Mouse (Mus musculus) midbrain, embryonic 15.5 days (tissue): Measurements from ENCODE around the gene Klf3. TPM values are rescaled to one million over a fixed set of nuclear protein-coding genes. Genes with fewer than 3 reads are reported as not detected.
A peak's percentile ranks its signal among the peaks of the same experiment; 100 is the strongest.

Experiments used
- ATAC-seq: fragments of 200-750 bp; cut with Nextera tagmentation; replicated peaks from 2 replicates; pipeline ENCODE4 v1.8.0; 2017; ENCODE audit warnings: moderate TSS enrichment
- H3K27ac ChIP-seq: fragments of 300-500 bp; sonication (generic); 2 replicates; pipeline ENCODE4 v1.5.1; 2015; ENCODE audit warnings: mild to moderate bottlenecking, inconsistent platforms
- H3K27me3 ChIP-seq: fragments of 300-500 bp; sonication (generic); replicated peaks from 2 replicates; pipeline ENCODE4 v1.6.1; 2015; ENCODE audit warnings: inconsistent platforms
- H3K36me3 ChIP-seq: fragments of 300-500 bp; sonication (generic); replicated peaks from 2 replicates; pipeline ENCODE4 v1.6.1; 2015; ENCODE audit warnings: inconsistent platforms
- H3K4me1 ChIP-seq: fragments of 300-500 bp; sonication (generic); 2 replicates; pipeline ENCODE4 v1.6.1; 2015; ENCODE audit warnings: inconsistent platforms
- H3K4me2 ChIP-seq: fragments of 300-500 bp; sonication (generic); 2 replicates; pipeline ENCODE4 v1.6.1; 2015; ENCODE audit warnings: inconsistent platforms, mild to moderate bottlenecking, moderate library complexity
- H3K4me3 ChIP-seq: fragments of 300-500 bp; sonication (generic); 2 replicates; pipeline ENCODE4 v1.5.1; 2015; ENCODE audit warnings: mild to moderate bottlenecking, inconsistent platforms
- H3K9ac ChIP-seq: fragments of 300-500 bp; sonication (generic); 2 replicates; pipeline ENCODE4 v1.6.1; 2015; ENCODE audit warnings: mild to moderate bottlenecking, inconsistent platforms
- H3K9me3 ChIP-seq: fragments of 300-500 bp; sonication (generic); 2 replicates; pipeline ENCODE4 v1.6.1; 2016; ENCODE audit warnings: inconsistent platforms
- WGBS: fragments of 180-500 bp; shearing (Covaris S2); methylation state at CpG from one replicate; pipeline ENCODE4 v1.1.7; 2015; ENCODE audit warnings: mixed read lengths; 5-methylcytosine and 5-hydroxymethylcytosine counted together
- polyA plus RNA-seq: library from polyadenylated mRNA; unstranded; fragments of >200 nt; fragmentation: Nextera tagmentation; extraction: Ambion mirVana; gene quantifications from 2 replicates; pipeline ENCODE4 v1.2.1, GENCODE M21; 2015

Klf3 gene
- polyA plus RNA-seq: 24.6 and 27.7 TPM in 2 replicates

DNA sequence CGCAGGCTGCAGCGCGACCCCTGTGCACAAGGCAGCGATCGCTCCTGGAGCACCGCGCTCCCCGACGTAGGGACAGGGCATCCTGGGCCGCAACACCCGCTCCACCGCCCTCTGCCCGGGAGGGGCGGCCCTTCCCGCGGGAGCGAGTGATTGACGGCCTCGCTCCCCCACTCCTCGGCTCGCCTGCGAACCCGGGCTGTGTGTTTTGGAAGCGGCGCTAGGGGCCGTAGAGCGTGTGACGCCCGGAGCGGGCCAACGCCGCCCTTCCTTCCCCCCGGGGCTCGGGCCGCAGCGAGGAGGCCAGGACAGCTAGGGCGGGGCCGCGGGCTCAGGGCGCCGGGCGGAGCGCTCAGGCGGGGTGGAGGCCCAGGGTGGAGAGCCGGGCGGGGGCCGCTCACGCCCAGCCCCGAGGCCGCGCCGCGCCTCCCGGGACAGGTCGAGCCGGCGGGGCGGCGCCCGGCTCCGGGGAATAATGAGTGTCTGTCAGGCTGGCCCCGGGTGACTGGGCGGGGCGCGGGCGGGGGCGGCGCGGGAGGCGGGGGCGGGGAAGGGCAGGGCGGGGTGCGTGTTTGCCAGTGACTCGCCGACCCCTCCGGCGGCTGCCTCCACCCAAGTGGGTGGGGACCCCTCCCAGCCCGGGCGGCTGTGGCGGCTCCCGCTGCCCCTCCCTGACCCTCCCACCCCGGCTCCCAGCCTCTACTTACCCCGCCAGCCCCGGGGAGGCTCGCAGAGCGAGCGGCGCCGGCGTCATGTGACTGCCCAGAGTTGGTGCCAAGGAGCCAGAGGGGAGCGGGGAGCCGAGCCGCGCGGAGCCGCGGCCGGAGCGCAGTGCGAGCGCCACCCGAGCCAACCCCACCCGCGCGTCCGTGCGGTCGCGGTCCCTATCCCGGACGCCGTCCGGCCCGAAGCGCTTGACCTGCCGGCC is at the start of gene Klf3:
Gene Klf3 (plus strand): TSS at position 594 of the 925 bp plus-strand sequence.
- H3K4me2 ChIP-seq: peak within 1 kb of the TSS; percentile 81
- WGBS: under 1% methylated on average over 78 of the region's 116 CpGs
- peaks cover 28% of the 10 kb centered on the region for H3K4me1 ChIP-seq
- no peaks in the 10 kb centered on the region for H3K36me3 ChIP-seq
- no peaks in the 10 kb centered on the region for H3K9me3 ChIP-seq
- peak within 1 kb of the TSS; percentile 70 for H3K9ac ChIP-seq
- H3K27ac ChIP-seq: peak within 1 kb of the TSS; percentile 90
- no peaks in the 10 kb centered on the region for H3K27me3 ChIP-seq
- ATAC-seq: peak; percentile 87
- H3K4me3 ChIP-seq: peak within 1 kb of the TSS; percentile 79

DNA sequence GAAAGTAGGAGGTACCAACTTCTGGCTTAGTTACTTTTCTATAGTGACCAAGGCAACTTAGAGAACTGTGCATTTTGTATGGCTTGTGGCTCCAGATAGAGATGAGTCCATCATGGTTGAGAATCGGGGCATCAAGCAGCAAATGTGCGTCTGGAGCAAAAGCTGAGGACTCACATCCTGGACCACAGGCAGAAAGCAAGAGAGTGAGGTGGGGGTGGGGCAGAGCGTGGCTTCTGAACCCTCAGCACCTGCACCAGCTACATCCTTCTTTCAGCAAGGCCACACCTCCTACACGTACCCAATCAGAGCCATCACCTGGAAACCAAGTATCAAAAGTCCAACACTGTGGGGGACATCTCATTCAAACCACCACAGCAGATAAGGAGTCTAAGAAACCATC is 40.9 kb upstream of the Klf3 start:
- Histone ChIP-seq H3K9ac (no peak overlapping the region), H3K4me3 (no peak overlapping the region), H3K4me1 (no peaks in the 10 kb centered on the region), H3K4me2 (no peak overlapping the region), H3K27me3 (no peaks in the 10 kb centered on the region), H3K27ac (no peak overlapping the region), H3K36me3 (no peaks in the 10 kb centered on the region), H3K9me3 (no peaks in the 10 kb centered on the region)
- WGBS: 88% methylated on average over 4 of the region's 4 CpGs
- ATAC-seq: no peak

DNA sequence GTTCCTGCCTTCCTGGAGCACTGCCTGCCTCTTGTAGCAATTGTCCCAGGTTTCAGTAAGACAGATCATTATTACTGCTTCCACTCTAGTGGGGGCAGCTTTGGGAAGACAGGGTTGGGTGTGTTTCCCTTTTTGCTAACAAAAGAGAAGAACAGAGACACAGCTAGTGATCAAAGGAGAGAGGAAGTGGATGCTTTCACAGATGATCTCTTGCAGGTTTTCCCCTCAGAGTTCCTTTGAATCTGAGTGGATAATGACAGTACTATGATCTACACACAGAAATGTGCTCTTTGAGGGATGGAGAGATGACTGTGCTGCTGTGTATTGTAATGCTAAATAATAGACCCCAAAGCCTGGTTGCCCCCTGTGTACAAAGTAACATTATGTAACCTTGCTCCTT is 38.7 kb upstream of the Klf3 start:
- Histone ChIP-seq H3K4me3 (no peak overlapping the region), H3K4me2 (no peak overlapping the region), H3K9ac (no peak overlapping the region), H3K27me3 (no peaks in the 10 kb centered on the region), H3K27ac (no peak overlapping the region), H3K9me3 (no peaks in the 10 kb centered on the region), H3K36me3 (no peaks in the 10 kb centered on the region), H3K4me1 (no peaks in the 10 kb centered on the region)
- ATAC-seq: no peak

DNA sequence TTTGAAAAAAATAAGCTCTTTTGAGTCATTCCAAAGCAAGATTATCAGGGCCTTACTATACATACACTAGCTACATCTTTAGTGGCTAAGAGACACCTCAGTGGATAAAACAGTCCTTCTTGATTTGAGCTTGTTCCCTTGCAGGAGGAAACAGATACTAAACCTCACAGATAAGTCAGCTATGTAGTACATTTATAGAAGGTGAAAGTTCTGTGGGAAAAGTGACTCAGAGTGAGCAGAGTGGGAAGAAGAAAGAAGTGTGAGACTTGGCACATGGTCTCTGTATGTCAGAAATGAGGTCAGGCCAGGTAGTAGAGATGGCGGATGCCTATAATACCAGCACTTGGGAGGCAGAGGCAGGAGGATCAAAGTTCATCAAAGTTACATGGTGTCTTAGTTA is 37.4 kb upstream of the Klf3 start:
- Histone ChIP-seq H3K27ac (no peak overlapping the region), H3K4me1 (no peaks in the 10 kb centered on the region), H3K4me3 (no peak overlapping the region), H3K9me3 (no peaks in the 10 kb centered on the region), H3K36me3 (no peaks in the 10 kb centered on the region), H3K27me3 (no peaks in the 10 kb centered on the region), H3K4me2 (no peak overlapping the region), H3K9ac (no peak overlapping the region)
- ATAC-seq: no peak
- WGBS: 100% methylated on average over 1 of the region's 1 CpGs

- Histone ChIP-seq H3K4me2 (no peak overlapping the region), H3K9me3 (no peaks in the 10 kb centered on the region), H3K9ac (no peak overlapping the region), H3K36me3 (no peaks in the 10 kb centered on the region), H3K4me1 (no peaks in the 10 kb centered on the region), H3K4me3 (no peak overlapping the region), H3K27ac (no peak overlapping the region), H3K27me3 (no peaks in the 10 kb centered on the region)
- no peak for ATAC-seq
- 92% methylated on average over 2 of the region's 2 CpGs for WGBS
These were observed 36.6 kb upstream of the Klf3 start for GRCm38 (mm10) chr5:64766626-64767025.

DNA sequence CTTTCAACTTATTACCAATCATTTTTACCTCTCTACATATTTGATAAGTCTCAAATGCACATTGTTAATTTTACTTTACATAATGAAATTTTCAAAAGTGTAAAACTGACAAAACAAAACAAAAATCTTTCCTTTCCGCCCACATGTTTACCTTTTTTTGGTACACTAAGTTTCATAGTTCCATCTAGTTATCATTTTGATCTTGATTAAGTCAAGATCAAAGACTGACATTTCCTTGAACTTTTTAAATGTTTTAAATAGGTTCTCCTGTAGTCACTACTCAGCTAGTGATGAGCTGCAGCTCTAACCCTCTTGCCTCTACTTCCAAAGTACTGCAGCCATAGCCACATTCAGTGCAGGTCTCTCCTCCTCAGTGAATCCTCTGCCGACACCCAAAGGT is 31.6 kb upstream of the Klf3 start:
- Histone ChIP-seq H3K27ac (no peak overlapping the region), H3K4me1 (no peaks in the 10 kb centered on the region), H3K36me3 (no peaks in the 10 kb centered on the region), H3K4me2 (no peak overlapping the region), H3K9me3 (no peaks in the 10 kb centered on the region), H3K27me3 (no peaks in the 10 kb centered on the region), H3K9ac (no peak overlapping the region), H3K4me3 (no peak overlapping the region)
- 96% methylated on average over 2 of the region's 2 CpGs for WGBS
- no peak for ATAC-seq

DNA sequence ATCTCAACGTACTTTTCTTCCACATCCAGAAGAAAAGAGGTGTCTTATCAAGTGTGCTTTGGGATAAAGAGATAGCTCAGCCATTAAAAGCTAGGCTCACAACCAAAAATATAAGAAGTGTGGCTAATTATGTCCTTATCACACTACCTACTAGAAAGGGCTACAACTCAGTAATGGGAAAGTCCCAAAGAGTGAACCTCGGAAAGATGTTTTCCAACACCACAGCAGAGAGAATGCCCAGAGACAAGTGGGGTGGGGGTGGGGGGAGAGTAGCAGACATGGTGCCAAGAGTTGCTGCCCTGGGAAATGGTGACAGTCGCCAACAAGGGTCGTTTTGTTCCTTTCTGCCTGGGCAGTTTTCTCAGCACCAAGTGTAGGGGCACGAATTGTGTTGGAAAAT is 25.0 kb upstream of the Klf3 start:
- Histone ChIP-seq H3K27me3 (no peaks in the 10 kb centered on the region), H3K4me3 (no peak overlapping the region), H3K4me2 (no peak overlapping the region), H3K4me1 (no peaks in the 10 kb centered on the region), H3K9ac (no peak overlapping the region), H3K36me3 (no peaks in the 10 kb centered on the region), H3K27ac (no peak overlapping the region), H3K9me3 (no peaks in the 10 kb centered on the region)
- no peak for ATAC-seq
- WGBS: 80% methylated on average over 5 of the region's 5 CpGs

- Histone ChIP-seq H3K4me1 (no peaks in the 10 kb centered on the region), H3K27me3 (no peaks in the 10 kb centered on the region), H3K4me3 (no peak overlapping the region), H3K36me3 (no peaks in the 10 kb centered on the region), H3K27ac (no peak overlapping the region), H3K9me3 (no peaks in the 10 kb centered on the region), H3K4me2 (no peak overlapping the region), H3K9ac (no peak overlapping the region)
- ATAC-seq: no peak
- WGBS: 79% methylated on average over 2 of the region's 2 CpGs
These were observed 23.9 kb upstream of the Klf3 start for GRCm38 (mm10) chr5:64779285-64779684.

- Histone ChIP-seq H3K27ac (no peak overlapping the region), H3K9me3 (no peaks in the 10 kb centered on the region), H3K4me2 (no peak overlapping the region), H3K4me3 (no peak overlapping the region), H3K9ac (no peak overlapping the region), H3K27me3 (no peaks in the 10 kb centered on the region), H3K4me1 (no peaks in the 10 kb centered on the region), H3K36me3 (no peaks in the 10 kb centered on the region)
- 73% methylated on average over 7 of the region's 7 CpGs for WGBS
- ATAC-seq: no peak
These were observed 22.4 kb upstream of the Klf3 start for GRCm38 (mm10) chr5:64780778-64781177.

- no peaks in the 10 kb centered on the region for H3K36me3 ChIP-seq
- ATAC-seq: no peak
- WGBS: 100% methylated on average over 1 of the region's 1 CpGs
- H3K27ac ChIP-seq: no peak overlapping the region
- H3K4me3 ChIP-seq: no peak overlapping the region
- H3K27me3 ChIP-seq: no peaks in the 10 kb centered on the region
- H3K9ac ChIP-seq: no peak overlapping the region
- no peak overlapping the region for H3K4me2 ChIP-seq
- no peaks in the 10 kb centered on the region for H3K9me3 ChIP-seq
- H3K4me1 ChIP-seq: no peaks in the 10 kb centered on the region
These were observed 15.0 kb upstream of the Klf3 start for GRCm38 (mm10) chr5:64788175-64788574.

DNA sequence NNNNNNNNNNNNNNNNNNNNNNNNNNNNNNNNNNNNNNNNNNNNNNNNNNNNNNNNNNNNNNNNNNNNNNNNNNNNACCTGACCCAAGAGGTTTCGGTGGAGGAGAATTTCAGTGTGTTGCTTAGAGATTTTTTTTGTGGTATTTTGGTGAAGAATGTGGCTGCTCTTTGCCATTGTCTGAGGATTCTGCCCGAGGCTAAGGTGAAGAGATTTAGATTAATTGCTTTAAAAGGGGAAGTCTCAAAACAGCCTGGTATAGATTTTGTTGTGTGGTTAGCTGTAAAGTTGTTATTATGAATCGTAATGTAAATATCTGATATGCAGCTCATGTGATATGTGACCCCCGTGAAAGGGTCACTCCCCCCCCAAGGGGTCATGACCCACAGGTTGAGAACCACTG is 5.0 kb upstream of the Klf3 start:
- 78% methylated on average over 4 of the region's 4 CpGs for WGBS
- H3K27me3 ChIP-seq: no peaks in the 10 kb centered on the region
- no peak for ATAC-seq

DNA sequence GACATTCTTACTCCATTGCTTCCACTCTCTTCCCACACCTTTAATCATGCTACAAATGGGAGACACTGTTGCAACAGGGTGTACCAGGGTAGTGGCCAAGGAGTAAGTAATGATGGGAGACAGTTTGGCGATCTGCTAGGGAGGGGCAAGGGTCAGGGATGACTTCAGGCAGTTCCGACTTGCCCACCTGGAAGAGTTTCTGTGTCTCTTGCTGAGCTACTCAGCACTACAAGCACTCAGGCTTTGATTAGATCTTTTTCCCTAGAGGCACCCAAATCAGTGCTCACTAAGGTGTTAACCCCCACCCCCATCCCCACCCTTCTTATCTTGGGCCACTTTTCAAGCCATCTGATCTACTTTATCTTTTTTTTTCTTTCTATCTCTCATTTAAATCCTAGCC is 1.6 kb upstream of the Klf3 start:
- Histone ChIP-seq H3K27ac (no peak overlapping the region), H3K36me3 (no peaks in the 10 kb centered on the region), H3K9ac (no peak overlapping the region), H3K4me3 (no peak overlapping the region), H3K9me3 (no peaks in the 10 kb centered on the region), H3K4me2 (no peak overlapping the region), H3K27me3 (no peaks in the 10 kb centered on the region), H3K4me1 (peaks cover 27% of the 10 kb centered on the region)
- no peak for ATAC-seq
- 83% methylated on average over 2 of the region's 2 CpGs for WGBS

More for the DNA sequence above, 5.0 kb upstream of the Klf3 start:
- H3K4me3 ChIP-seq: no peak overlapping the region
- H3K36me3 ChIP-seq: no peaks in the 10 kb centered on the region
- peaks cover 8% of the 10 kb centered on the region for H3K4me1 ChIP-seq
- H3K27ac ChIP-seq: no peak overlapping the region
- H3K4me2 ChIP-seq: no peak overlapping the region
- no peak overlapping the region for H3K9ac ChIP-seq
- H3K9me3 ChIP-seq: 0 out of 2 replicates have a peak, but pooled peaks cover 4% of the 10 kb centered on the region

DNA sequence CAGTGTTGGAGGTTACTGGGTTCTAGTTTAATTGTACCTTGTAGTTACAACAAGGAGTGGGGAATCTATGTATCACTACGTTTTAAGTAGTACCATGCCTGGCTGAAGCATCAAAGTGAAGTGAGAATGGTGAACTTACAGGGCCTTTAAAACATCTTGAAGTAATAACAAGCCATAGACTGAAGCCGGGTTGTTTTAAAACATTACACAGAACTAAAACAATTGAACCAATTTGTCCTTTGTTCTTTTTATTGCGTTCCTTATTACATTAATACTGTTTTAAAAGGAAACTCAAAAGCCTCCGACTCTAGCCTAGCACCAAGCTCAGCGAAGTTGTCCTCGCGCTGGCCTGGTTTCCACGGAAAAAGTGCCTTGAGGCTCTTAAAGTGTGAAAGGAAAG is 1.0 kb upstream of the Klf3 start:
- Histone ChIP-seq H3K4me3 (peak overlapping the region; percentile 79), H3K4me1 (peaks cover 28% of the 10 kb centered on the region), H3K27me3 (no peaks in the 10 kb centered on the region), H3K9ac (peak overlapping the region; percentile 70; the same call in 1 of the 2 replicates), H3K27ac (peak overlapping the region; percentile 90), H3K4me2 (peak overlapping the region; percentile 81), H3K36me3 (no peaks in the 10 kb centered on the region), H3K9me3 (no peaks in the 10 kb centered on the region)
- 6% methylated on average over 8 of the region's 8 CpGs for WGBS
- no peak for ATAC-seq
